Mouse (Mus musculus) hindbrain, postnatal 0 days (tissue): ENCODE measurements at regions not wholly inside any gene's neighbourhood (a gene's known extent, or its start where the extent isn't known, plus 50 kb on each side); places are given as distances from the start of the nearest gene placed in this dataset.
A peak's percentile ranks its signal among the peaks of the same experiment; 100 is the strongest.
"Not testable (repeated sequence)": the region's sequence is repeated elsewhere in the genome, so short reads cannot be mapped to it uniquely, and the experiment has no call there.

Experiments
- ATAC-seq: fragments of 200-750 bp; cut with Nextera tagmentation; 2 replicates; pipeline ENCODE4 v1.8.0; 2017; ENCODE audit warnings: mild to moderate bottlenecking, moderate TSS enrichment, moderate library complexity
- DNase-seq: peaks from one replicate; pipeline ENCODE4 v3.0.0-alpha.2; 2015; ENCODE audit warnings: low spot score
- H3K27ac ChIP-seq: fragments of 300-500 bp; sonication (generic); 2 replicates; pipeline ENCODE4 v1.5.1; 2014; ENCODE audit warnings: mild to moderate bottlenecking
- H3K27me3 ChIP-seq: fragments of 300-500 bp; sonication (generic); 2 replicates; pipeline ENCODE4 v1.6.1; 2014; ENCODE audit warnings: low read length, mixed read lengths; ENCODE audit not compliant: insufficient read depth
- H3K36me3 ChIP-seq: fragments of 300-500 bp; sonication (generic); 2 replicates; pipeline ENCODE4 v1.6.1; 2014; ENCODE audit warnings: low read length, mixed read lengths; ENCODE audit not compliant: insufficient read depth
- H3K4me1 ChIP-seq: fragments of 300-500 bp; sonication (generic); 2 replicates; pipeline ENCODE4 v1.6.1; 2014; ENCODE audit warnings: antibody characterized with exemption, low read length, mixed read lengths; ENCODE audit not compliant: insufficient read depth
- H3K4me2 ChIP-seq: fragments of 300-500 bp; sonication (generic); 2 replicates; pipeline ENCODE4 v1.6.1; 2014; ENCODE audit warnings: low read depth, mild to moderate bottlenecking, low read length, moderate library complexity, mixed read lengths
- H3K4me3 ChIP-seq: fragments of 300-500 bp; sonication (generic); 2 replicates; pipeline ENCODE4 v1.5.1; 2014; ENCODE audit warnings: low read length
- H3K9ac ChIP-seq: fragments of 300-500 bp; sonication (generic); replicated peaks from 2 replicates; pipeline ENCODE4 v1.6.1; 2014; ENCODE audit warnings: mild to moderate bottlenecking, low read length, moderate library complexity, mixed read lengths
- H3K9me3 ChIP-seq: fragments of 300-500 bp; sonication (generic); 2 replicates; pipeline ENCODE4 v1.6.1; 2016; ENCODE audit warnings: low read length, mixed read lengths
- CTCF ChIP-seq: IDR thresholded peaks from 2 replicates; pipeline ENCODE4 v1.5.1; 2016; ENCODE audit warnings: antibody characterized with exemption, control low read depth, low read depth
- WGBS: fragments of 180-500 bp; shearing (Covaris S2); extraction: QIAGEN DNeasy Blood & Tissue Kit; methylation state at CpG from one replicate; pipeline ENCODE4 v1.1.7; 2014; 5-methylcytosine and 5-hydroxymethylcytosine counted together

- Histone ChIP-seq H3K4me3 (no peak overlapping the region), H3K27ac (no peak overlapping the region), H3K27me3 (no peaks in the 10 kb centered on the region), H3K36me3 (no peaks in the 10 kb centered on the region), H3K4me2 (no peak overlapping the region), H3K4me1 (no peaks in the 10 kb centered on the region), H3K9me3 (no peaks in the 10 kb centered on the region), H3K9ac (no peak overlapping the region)
- ATAC-seq, result no peak
- no peak for TF ChIP-seq CTCF
- no peak for DNase-seq
- 90% methylated on average over 5 of the region's 5 CpGs for WGBS
Observed at GRCm38 (mm10) chr7:82105631-82106030, 68.0 kb upstream of the Sh3gl3 start.

- H3K27me3 ChIP-seq, H3K9me3 ChIP-seq, H3K36me3 ChIP-seq, H3K4me1 ChIP-seq, ATAC-seq, H3K9ac ChIP-seq, H3K4me2 ChIP-seq, H3K4me3 ChIP-seq, DNase-seq, H3K27ac ChIP-seq: not testable (repeated sequence)
Observed at GRCm38 (mm10) chr7:82109141-82109540, 64.5 kb upstream of the Sh3gl3 start.

DNA sequence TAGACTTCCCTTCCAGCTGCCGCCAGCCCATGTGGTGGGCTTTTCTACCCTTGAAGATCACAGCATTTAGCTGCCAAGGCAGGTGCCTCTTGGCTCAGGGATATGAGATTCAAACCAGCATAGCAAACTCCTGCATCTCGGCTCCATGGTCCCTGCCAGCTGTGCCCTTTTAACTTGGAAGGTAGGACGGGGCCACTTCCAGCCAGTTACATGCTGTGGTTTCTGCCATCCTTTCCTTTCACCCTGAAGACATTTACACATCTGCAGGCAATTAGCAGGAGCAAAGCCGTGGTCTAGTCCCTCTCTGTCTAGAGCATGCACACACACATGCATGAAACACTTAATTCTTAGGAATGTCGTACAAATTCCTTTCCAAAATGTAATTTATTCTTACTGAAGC, 64.1 kb upstream of the Sh3gl3 start:
- no peaks in the 10 kb centered on the region for H3K4me1 ChIP-seq
- DNase-seq (no peak), ATAC-seq (no peak)
- 72% methylated on average over 5 of the region's 5 CpGs for WGBS
- H3K9ac ChIP-seq, result no peak overlapping the region
- no peak overlapping the region for H3K27ac ChIP-seq
- no peak overlapping the region for H3K4me2 ChIP-seq
- no peak for TF ChIP-seq CTCF
- H3K9me3 ChIP-seq, result no peaks in the 10 kb centered on the region
- H3K4me3 ChIP-seq, result no peak overlapping the region
- no peaks in the 10 kb centered on the region for H3K36me3 ChIP-seq
- no peaks in the 10 kb centered on the region for H3K27me3 ChIP-seq

- Histone ChIP-seq H3K27ac (no peak overlapping the region), H3K36me3 (no peaks in the 10 kb centered on the region), H3K9ac (no peak overlapping the region), H3K9me3 (no peaks in the 10 kb centered on the region), H3K27me3 (no peaks in the 10 kb centered on the region), H3K4me2 (no peak overlapping the region), H3K4me1 (no peaks in the 10 kb centered on the region), H3K4me3 (no peak overlapping the region)
- DNase-seq (no peak), ATAC-seq (no peak)
- TF ChIP-seq CTCF, result no peak
- WGBS, result 86% methylated on average over 8 of the region's 8 CpGs
Observed at GRCm38 (mm10) chr7:82109977-82110376, 63.7 kb upstream of the Sh3gl3 start.

DNA sequence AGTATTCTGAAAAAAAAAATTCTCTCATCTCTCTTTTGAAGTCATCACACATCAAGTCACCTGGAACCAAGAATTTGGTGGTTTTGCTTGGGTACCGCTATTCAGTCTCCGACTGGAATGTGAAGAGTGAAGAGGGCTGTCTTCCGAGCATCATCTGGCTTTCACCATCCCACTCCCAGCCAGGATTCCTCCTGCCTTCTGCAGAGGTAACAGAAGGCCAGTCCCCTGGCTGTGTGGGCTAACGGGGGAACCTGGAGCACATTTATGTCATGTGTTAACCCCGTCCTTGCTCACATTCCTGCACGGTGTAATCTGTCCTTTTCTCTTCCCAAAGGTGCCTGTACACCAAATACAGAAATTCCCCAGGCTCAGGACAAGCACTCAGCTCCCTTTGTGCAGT, 61.6 kb upstream of the Sh3gl3 start:
- no peaks in the 10 kb centered on the region for H3K4me1 ChIP-seq
- no peak overlapping the region for H3K9ac ChIP-seq
- no peaks in the 10 kb centered on the region for H3K27me3 ChIP-seq
- no peaks in the 10 kb centered on the region for H3K36me3 ChIP-seq
- no peak overlapping the region for H3K4me3 ChIP-seq
- H3K9me3 ChIP-seq, result no peaks in the 10 kb centered on the region
- ATAC-seq, result no peak
- WGBS, result 65% methylated on average over 6 of the region's 6 CpGs
- H3K4me2 ChIP-seq, result no peak overlapping the region
- DNase-seq, result no peak
- H3K27ac ChIP-seq, result no peak overlapping the region
- no peak for TF ChIP-seq CTCF

- Histone ChIP-seq H3K4me1 (no peaks in the 10 kb centered on the region), H3K9me3 (no peaks in the 10 kb centered on the region), H3K27me3 (no peaks in the 10 kb centered on the region), H3K27ac (no peak overlapping the region), H3K4me3 (no peak overlapping the region), H3K9ac (no peak overlapping the region), H3K4me2 (no peak overlapping the region), H3K36me3 (no peaks in the 10 kb centered on the region)
- DNase-seq (no peak), ATAC-seq (no peak)
- no peak for TF ChIP-seq CTCF
- 72% methylated on average over 6 of the region's 6 CpGs for WGBS
Observed at GRCm38 (mm10) chr7:82115646-82116045, 58.0 kb upstream of the Sh3gl3 start.

DNA sequence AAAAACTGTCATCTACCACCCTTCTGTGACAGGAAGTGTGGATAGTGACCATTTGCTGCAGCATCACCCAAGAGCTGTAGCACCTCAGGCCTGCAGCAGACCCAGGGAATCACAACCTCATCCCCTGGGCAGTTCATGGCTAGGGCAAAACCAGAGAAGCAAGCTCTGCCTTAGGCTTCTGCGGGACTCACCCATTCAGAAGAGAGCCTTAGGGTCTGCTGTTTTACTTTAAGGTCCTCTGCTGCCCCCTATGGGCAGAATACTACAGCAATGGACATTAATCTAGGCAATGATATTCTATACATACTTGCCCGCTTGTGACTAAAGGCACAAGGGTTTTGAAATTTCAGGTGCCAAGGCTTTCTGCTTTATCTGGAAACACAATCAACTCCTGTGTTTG, 54.4 kb upstream of the Sh3gl3 start:
- DNase-seq (peak; percentile 95), ATAC-seq (peak; percentile 76)
- H3K27me3 ChIP-seq, result no peaks in the 10 kb centered on the region
- no peak overlapping the region for H3K4me3 ChIP-seq
- no peaks in the 10 kb centered on the region for H3K36me3 ChIP-seq
- no peak overlapping the region for H3K27ac ChIP-seq
- WGBS, result 11% methylated on average over 2 of the region's 2 CpGs
- no peaks in the 10 kb centered on the region for H3K4me1 ChIP-seq
- no peaks in the 10 kb centered on the region for H3K9me3 ChIP-seq
- H3K9ac ChIP-seq, result no peak overlapping the region
- no peak overlapping the region for H3K4me2 ChIP-seq
- TF ChIP-seq CTCF, result peak; percentile 88

- DNase-seq, result no peak
- no peak overlapping the region for H3K9ac ChIP-seq
- no peaks in the 10 kb centered on the region for H3K36me3 ChIP-seq
- no peak for TF ChIP-seq CTCF
- no peak for ATAC-seq
- H3K4me2 ChIP-seq, result no peak overlapping the region
- WGBS, result 46% methylated on average over 9 of the region's 9 CpGs
- H3K4me3 ChIP-seq, result no peak overlapping the region
- no peak overlapping the region for H3K27ac ChIP-seq
- no peaks in the 10 kb centered on the region for H3K9me3 ChIP-seq
- no peaks in the 10 kb centered on the region for H3K27me3 ChIP-seq
- H3K4me1 ChIP-seq, result no peaks in the 10 kb centered on the region
Observed at GRCm38 (mm10) chr7:82119866-82120265, 53.8 kb upstream of the Sh3gl3 start.
